Mouse (Mus musculus) frontal cortex, postnatal 25 days (tissue): ENCODE results near the gene Actn3.

Experiments
- DNase-seq, 2 experiments: peaks; one replicate each; pipeline ENCODE4 v3.0.0; 2022; ENCODE audit warnings: low spot score in 2 of 2

Gene Actn3

DNA sequence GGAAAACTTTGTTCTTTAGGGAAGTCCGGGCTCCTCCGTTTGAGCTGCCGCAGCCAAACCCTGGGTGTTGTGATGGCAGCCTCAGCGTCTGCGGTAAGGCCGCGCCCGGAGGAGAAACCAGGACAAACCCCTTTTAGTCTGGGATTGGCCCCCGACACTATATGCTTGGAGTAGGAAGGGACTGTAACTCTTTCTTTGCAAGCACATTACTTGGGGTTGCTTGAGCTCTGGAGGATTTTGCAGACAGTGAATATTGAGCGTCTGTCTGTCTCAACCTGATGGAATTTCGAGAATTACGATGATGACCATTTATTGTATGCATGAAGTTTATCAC is 65.8 kb downstream of the Actn3 start:
- no peak for DNase-seq
